Mouse (Mus musculus) spleen, adult 2 months (tissue): ENCODE measurements around the gene Paqr5. TPM values are rescaled to one million over a fixed set of nuclear protein-coding genes. Genes with fewer than 3 reads are reported as not detected.

Experiments used
- DNase-seq, 2 experiments: peaks; one replicate each; pipeline versions ENCODE4 v3.0.0 to v3.0.0-alpha.2; 2012 to 2021; ENCODE audit warnings: low spot score in 2 of 2, low read depth in 1 of 2
- H3K27ac ChIP-seq: fragments of 200-500 bp; 2 replicates; pipeline ENCODE4 v1.5.1; 2012; ENCODE audit warnings: low read length, inconsistent platforms; ENCODE audit not compliant: insufficient read depth
- H3K27me3 ChIP-seq: fragments of 200-500 bp; 2 replicates; pipeline ENCODE4 v1.6.1; 2012; ENCODE audit warnings: mild to moderate bottlenecking, moderate library complexity, low read length, inconsistent platforms; ENCODE audit not compliant: control insufficient read depth, insufficient read depth
- H3K36me3 ChIP-seq: fragments of 200-500 bp; 2 replicates; pipeline ENCODE4 v1.6.1; 2012; ENCODE audit warnings: mild to moderate bottlenecking, low read length, inconsistent platforms; ENCODE audit not compliant: control insufficient read depth, insufficient read depth
- H3K4me1 ChIP-seq: fragments of 200-500 bp; 2 replicates; pipeline ENCODE4 v1.6.1; 2011; ENCODE audit warnings: inconsistent platforms; ENCODE audit not compliant: control insufficient read depth, insufficient read depth, insufficient read length
- H3K4me3 ChIP-seq: fragments of 200-500 bp; 2 replicates; pipeline ENCODE4 v1.5.1; 2011; ENCODE audit warnings: mild to moderate bottlenecking, inconsistent platforms; ENCODE audit not compliant: insufficient read depth, insufficient read length; ENCODE audit errors: extremely low read depth
- CTCF ChIP-seq: fragments of 200-500 bp; IDR thresholded peaks from 2 replicates; pipeline ENCODE4 v1.5.1; 2011; ENCODE audit warnings: mild to moderate bottlenecking, inconsistent platforms; ENCODE audit not compliant: insufficient read depth, insufficient read length, insufficient replicate concordance; ENCODE audit errors: extremely low read depth
- POLR2A ChIP-seq: fragments of 200-500 bp; IDR thresholded peaks from 2 replicates; pipeline ENCODE4 v1.6.1; 2011; ENCODE audit warnings: low read depth, low read length, inconsistent platforms
- WGBS: fragments of 180-500 bp; shearing (Covaris S2); methylation state at CpG from one replicate; pipeline ENCODE4 v1.1.7; 2018; 5-methylcytosine and 5-hydroxymethylcytosine counted together
- polyA plus RNA-seq: library from polyadenylated mRNA; depleted of rRNA; stranded (reverse); fragments of >200 nt; gene quantifications from 2 replicates; pipeline ENCODE4 v1.2.3, GENCODE M21; 2012

The Paqr5 gene
- polyA plus RNA-seq, 1 experiment = 2.7 TPM

DNA sequence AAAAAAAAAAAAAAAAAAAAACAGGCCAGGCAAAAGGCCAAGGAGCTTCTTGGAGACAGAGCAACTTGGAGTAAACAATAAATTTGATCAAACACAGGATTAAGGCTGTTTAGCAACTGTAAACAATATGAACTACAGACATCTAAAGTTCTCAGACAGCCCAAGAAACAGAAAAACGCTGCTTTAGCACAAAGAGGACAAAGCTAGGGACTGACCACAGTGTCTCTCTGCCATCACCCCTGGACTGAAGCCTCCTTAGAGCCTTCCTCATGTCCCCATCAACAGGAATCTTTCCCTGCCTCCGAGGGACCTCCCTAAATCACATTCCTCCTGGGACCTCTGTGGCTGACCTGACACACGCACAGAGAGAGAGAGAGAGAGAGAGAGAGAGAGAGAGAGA lies 35.9 kb downstream of the Paqr5 start:
- no peak overlapping the region for H3K27ac ChIP-seq
- WGBS = 76% methylated on average over 3 of the region's 3 CpGs
- no peaks in the 10 kb centered on the region for H3K4me1 ChIP-seq
- H3K4me3 ChIP-seq = no peak overlapping the region
- H3K36me3 ChIP-seq = no peaks in the 10 kb centered on the region
- no peak for DNase-seq
- H3K27me3 ChIP-seq = no peaks in the 10 kb centered on the region
- TF ChIP-seq CTCF (no peak), POLR2A (no peak)

- no peaks in the 10 kb centered on the region for H3K27me3 ChIP-seq
- no peak for DNase-seq
- H3K4me3 ChIP-seq = no peak overlapping the region
- 38% methylated on average over 7 of the region's 7 CpGs for WGBS
- H3K27ac ChIP-seq = no peak overlapping the region
- peaks cover 9% of the 10 kb centered on the region; the same call in 1 of the 2 replicates for H3K4me1 ChIP-seq
- TF ChIP-seq POLR2A (no peak), CTCF (no peak)
- no peaks in the 10 kb centered on the region for H3K36me3 ChIP-seq
Observed at GRCm38 (mm10) chr9:61986055-61986454, 40.6 kb downstream of the Paqr5 start.

DNA sequence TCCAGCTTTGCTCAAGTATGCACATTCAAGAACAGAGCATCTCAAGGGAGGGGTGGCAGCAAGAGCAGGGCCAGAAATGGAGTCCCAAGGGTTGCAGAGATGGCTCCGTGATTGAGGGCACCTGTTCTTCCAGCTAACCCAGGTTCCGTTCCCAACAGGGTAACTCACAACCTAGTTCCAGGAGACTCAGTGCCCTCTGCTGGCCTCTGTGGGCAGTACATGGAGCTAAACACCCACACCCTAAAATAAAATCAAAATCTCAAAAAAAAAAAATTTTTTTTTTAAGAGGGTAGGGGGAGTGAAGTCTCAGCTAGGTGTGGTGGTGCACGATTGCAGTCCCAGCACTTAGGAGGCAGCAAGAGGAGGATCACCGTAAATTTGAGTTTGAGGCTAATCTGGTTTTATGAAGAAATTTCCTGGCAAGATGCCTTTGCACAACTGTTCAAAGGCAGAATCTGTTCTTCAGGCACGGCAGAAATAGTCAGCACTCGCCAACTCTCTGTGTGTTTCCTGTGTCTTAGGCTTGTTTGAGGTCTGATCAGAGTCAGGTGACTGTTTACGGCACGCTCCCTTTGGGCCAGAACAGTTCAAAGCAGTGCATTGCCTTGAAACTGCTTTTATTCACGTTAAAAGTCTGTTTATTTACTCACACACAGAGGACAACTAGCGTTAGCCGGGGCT lies 41.3 kb downstream of the Paqr5 start:
- no peak overlapping the region for H3K4me3 ChIP-seq
- 21% methylated on average over 11 of the region's 11 CpGs for WGBS
- H3K27ac ChIP-seq = peak overlapping the region; percentile 37
- H3K4me1 ChIP-seq = peaks cover 9% of the 10 kb centered on the region; the same call in 1 of the 2 replicates
- H3K36me3 ChIP-seq = no peaks in the 10 kb centered on the region
- DNase-seq = peak; percentile 42 to 73
- TF ChIP-seq CTCF = peak; percentile 69; the same call in 1 of the 2 replicates
- TF ChIP-seq POLR2A = no peak
- no peaks in the 10 kb centered on the region for H3K27me3 ChIP-seq

- Histone ChIP-seq H3K4me1 (peaks cover 9% of the 10 kb centered on the region; the same call in 1 of the 2 replicates), H3K36me3 (no peaks in the 10 kb centered on the region), H3K4me3 (no peak overlapping the region), H3K27ac (0 out of 2 replicates have a peak overlapping the region, but pooled peaks have one; percentile 34), H3K27me3 (no peaks in the 10 kb centered on the region)
- DNase-seq = peak; percentile 47 to 80
- no peak for TF ChIP-seq CTCF
- no peak for TF ChIP-seq POLR2A
- 59% methylated on average over 7 of the region's 7 CpGs for WGBS
Observed at GRCm38 (mm10) chr9:61982940-61983620, 43.6 kb downstream of the Paqr5 start.

DNA sequence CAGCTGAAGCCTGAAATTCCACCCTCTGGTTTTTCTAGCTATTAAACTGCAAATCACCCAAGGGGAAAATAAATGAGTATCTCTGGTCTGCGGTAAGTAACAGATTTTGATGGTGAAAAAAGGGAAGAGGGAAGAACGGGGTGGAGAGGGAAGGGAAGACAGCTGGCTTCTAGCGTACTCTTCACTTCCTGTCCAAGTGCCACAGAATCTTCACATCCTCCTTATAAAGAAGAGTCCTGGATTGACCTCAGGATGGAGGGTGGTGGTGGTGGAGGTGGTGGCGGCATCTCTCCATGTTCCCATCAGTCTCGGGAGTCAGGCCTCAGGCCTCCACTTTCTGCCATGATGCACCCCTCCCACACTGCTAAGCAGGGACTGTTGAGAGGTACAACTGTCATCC lies 44.8 kb downstream of the Paqr5 start:
- H3K27ac ChIP-seq = no peak overlapping the region
- no peak for TF ChIP-seq POLR2A
- no peak for TF ChIP-seq CTCF

GRCm38 (mm10) chr9:61979983-61980382 lies 46.7 kb downstream of the Paqr5 start:
- no peak for TF ChIP-seq CTCF
- no peak for TF ChIP-seq POLR2A
- no peak for DNase-seq
- no peak overlapping the region for H3K27ac ChIP-seq
- H3K36me3 ChIP-seq = no peaks in the 10 kb centered on the region
- no peaks in the 10 kb centered on the region for H3K27me3 ChIP-seq
- H3K4me1 ChIP-seq = peaks cover 13% of the 10 kb centered on the region; the same call in 1 of the 2 replicates
- H3K4me3 ChIP-seq = no peak overlapping the region
- 93% methylated on average over 2 of the region's 2 CpGs for WGBS

More for the DNA sequence above, 44.8 kb downstream of the Paqr5 start:
- peaks cover 14% of the 10 kb centered on the region; the same call in 1 of the 2 replicates for H3K4me1 ChIP-seq
- no peak overlapping the region for H3K4me3 ChIP-seq
- H3K27me3 ChIP-seq = no peaks in the 10 kb centered on the region
- no peak for DNase-seq
- WGBS = 30% methylated on average over 5 of the region's 5 CpGs
- H3K36me3 ChIP-seq = no peaks in the 10 kb centered on the region
